ENCODE assay signal across 25 mouse cellular contexts in genomic region chr7:70541881-70542665, GRCm38 (mm10).
DNase-seq lines count a peak whose midpoint lies in the region; ATAC-seq and TF ChIP-seq lines count a peak whose summit lies in the region.
"Had no signal": no experiment of that assay in that cellular context is flagged by ENCODE, and none has a peak within 500 bp of the region (broad histone marks: within the 10 kb centered on the region; RNA-seq: fewer than 3 reads in every experiment).

No protein-coding gene starts in this region.

- H3K27me3 ChIP-seq in liver, adult 2 months (ENCODE audit: control insufficient read depth, insufficient read depth, low read length), result no peaks in the 10 kb centered on the region
- no peaks in the 10 kb centered on the region for H3K27me3 ChIP-seq in liver, embryonic 11.5 days (replicated peaks; ENCODE audit: control insufficient read depth, insufficient read depth, low read length)
- H3K27me3 ChIP-seq in midbrain, embryonic 10.5 days (ENCODE audit: low read depth, poor library complexity, severe bottlenecking), result no peaks in the 10 kb centered on the region
- H3K27me3 ChIP-seq in limb, embryonic 10.5 days (ENCODE audit: low read depth, poor library complexity, severe bottlenecking), result 0 out of 2 replicates have a peak, but pooled peaks cover 4% of the 10 kb centered on the region
- H3K27me3 ChIP-seq: embryonic facial prominence, embryonic 13.5 days; forebrain, embryonic 12.5 days; heart, embryonic 15.5 days had no signal

- no peak overlapping the region for H3K4me2 ChIP-seq in liver, embryonic 11.5 days
- H3K4me2 ChIP-seq: embryonic facial prominence, embryonic 13.5 days; forebrain, embryonic 12.5 days; heart, embryonic 11.5 days; heart, embryonic 15.5 days; hindbrain, embryonic 14.5 days had no signal

- H3K27ac ChIP-seq in liver, adult 2 months (replicated peaks; ENCODE audit: insufficient read depth, low read depth, low read length), result no peak overlapping the region
- no peak overlapping the region for H3K27ac ChIP-seq in liver, embryonic 11.5 days (ENCODE audit: low read depth, low read length)
- no peak overlapping the region for H3K27ac ChIP-seq in midbrain, embryonic 10.5 days (replicated peaks)
- no peak overlapping the region for H3K27ac ChIP-seq in limb, embryonic 10.5 days
- H3K27ac ChIP-seq: embryonic facial prominence, embryonic 13.5 days; forebrain, embryonic 12.5 days; heart, adult 2 months; heart, embryonic 15.5 days; hindbrain, embryonic 10.5 days; hindbrain, embryonic 14.5 days had no signal

- H3K4me3 ChIP-seq in liver, adult 2 months (ENCODE audit: insufficient read depth, low read depth, low read length), result no peak overlapping the region
- no peak overlapping the region for H3K4me3 ChIP-seq in liver, embryonic 11.5 days (ENCODE audit: low read depth, low read length)
- no peak overlapping the region for H3K4me3 ChIP-seq in midbrain, embryonic 10.5 days
- H3K4me3 ChIP-seq in limb, embryonic 10.5 days, result no peak overlapping the region
- H3K4me3 ChIP-seq: embryonic facial prominence, embryonic 13.5 days; forebrain, embryonic 12.5 days; heart, adult 2 months; heart, embryonic 15.5 days; hindbrain, embryonic 10.5 days had no signal

- TF ChIP-seq CTCF in liver, adult 2 months (IDR thresholded peaks at IDR 0.05; ENCODE audit: low read depth, low read length), result no peak

- H3K36me3 ChIP-seq in liver, adult 2 months (ENCODE audit: control insufficient read depth, insufficient read depth, low read length), result no peaks in the 10 kb centered on the region
- H3K36me3 ChIP-seq in liver, embryonic 11.5 days (ENCODE audit: control insufficient read depth, insufficient read depth, low read length), result no peaks in the 10 kb centered on the region
- no peaks in the 10 kb centered on the region for H3K36me3 ChIP-seq in midbrain, embryonic 10.5 days
- no peaks in the 10 kb centered on the region for H3K36me3 ChIP-seq in limb, embryonic 10.5 days
- H3K36me3 ChIP-seq: embryonic facial prominence, embryonic 13.5 days; forebrain, embryonic 12.5 days; G1E; heart, embryonic 15.5 days; hindbrain, embryonic 10.5 days had no signal

- DNase-seq in kidney, adult 11 months, result peak; percentile 61
- no peak for DNase-seq in kidney, postnatal 4 days
- peak; percentile 87 for DNase-seq in liver, adult 2 months (ENCODE audit: extremely low read depth, low read depth, low spot score)
- DNase-seq in liver, embryonic 11.5 days (ENCODE audit: low spot score), result no peak
- peak; percentile 52 for DNase-seq in kidney, postnatal 14 days
- no peak for DNase-seq in midbrain, embryonic 10.5 days (ENCODE audit: low spot score)
- DNase-seq in limb, embryonic 10.5 days (ENCODE audit: low spot score), result no peak
- DNase-seq: adrenal gland, adult 2 months; adrenal gland, postnatal 25 days; B cell, adult 2 months; cerebellum, adult 18-20 months; cerebellum, adult 9-11 months; cerebellum, postnatal 36 days; gastrocnemius, postnatal 14 days; heart, adult 2 months; heart, postnatal 14 days had no signal

- H3K79me2 ChIP-seq in liver, adult 2 months (ENCODE audit: control insufficient read depth, insufficient read depth, low read length), result no peaks in the 10 kb centered on the region

- TF ChIP-seq POLR2A in liver, adult 2 months (IDR thresholded peaks at IDR 0.05; ENCODE audit: extremely low read depth, insufficient read depth, low read length), result no peak

- no peak overlapping the region for H3K9ac ChIP-seq in liver, adult 2 months (ENCODE audit: low read depth, low read length)
- no peak overlapping the region for H3K9ac ChIP-seq in liver, embryonic 11.5 days (ENCODE audit: low read depth, low read length)
- H3K9ac ChIP-seq: embryonic facial prominence, embryonic 13.5 days; forebrain, embryonic 12.5 days; heart, embryonic 15.5 days; hindbrain, embryonic 14.5 days had no signal

- no peaks in the 10 kb centered on the region for H3K9me3 ChIP-seq in liver, embryonic 11.5 days (ENCODE audit: control insufficient read depth, low read length)
- no peaks in the 10 kb centered on the region for H3K9me3 ChIP-seq in midbrain, embryonic 10.5 days (replicated peaks)
- H3K9me3 ChIP-seq in limb, embryonic 10.5 days (replicated peaks), result no peaks in the 10 kb centered on the region
- H3K9me3 ChIP-seq: embryonic facial prominence, embryonic 13.5 days; forebrain, embryonic 12.5 days; heart, embryonic 15.5 days; hindbrain, embryonic 10.5 days had no signal

- peaks cover 6% of the 10 kb centered on the region for H3K4me1 ChIP-seq in liver, adult 2 months (ENCODE audit: control insufficient read depth, insufficient read depth, low read length)
- H3K4me1 ChIP-seq in liver, embryonic 11.5 days (replicated peaks; ENCODE audit: control insufficient read depth, insufficient read depth, low read length), result no peaks in the 10 kb centered on the region
- no peaks in the 10 kb centered on the region for H3K4me1 ChIP-seq in midbrain, embryonic 10.5 days
- H3K4me1 ChIP-seq in limb, embryonic 10.5 days, result peaks cover 7% of the 10 kb centered on the region; the same call in 1 of the 2 replicates
- H3K4me1 ChIP-seq: embryonic facial prominence, embryonic 13.5 days; forebrain, embryonic 12.5 days; heart, embryonic 15.5 days; hindbrain, embryonic 10.5 days had no signal

- no peak for ATAC-seq in liver, embryonic 11.5 days (replicated peaks; ENCODE audit: low FRiP score)
- ATAC-seq: CD4-positive, CD25-positive, alpha-beta regulatory T cell, adult 4 months; forebrain, embryonic 16.5 days had no signal

- WGBS in liver, adult 2 months, result 62% methylated on average over 10 of the region's 10 CpGs
- 79% methylated on average over 10 of the region's 10 CpGs for WGBS in liver, embryonic 11.5 days
- 93% methylated on average over 10 of the region's 10 CpGs for WGBS in midbrain, embryonic 10.5 days
- 87% methylated on average over 10 of the region's 10 CpGs for WGBS in limb, embryonic 10.5 days

Comparison
In these comparisons a context has a peak if more than half of its experiments do, and no peak if none do; other contexts are left out.
1. DNase-seq: peak in kidney, adult 11 months (single experiment), liver, adult 2 months (single experiment) and kidney, postnatal 14 days (single experiment); none in kidney, postnatal 4 days (0 of 2), liver, embryonic 11.5 days (single experiment), midbrain, embryonic 10.5 days (single experiment) and limb, embryonic 10.5 days (single experiment).